Mouse (Mus musculus): ENCODE results near the gene Pgp. TPM values are rescaled to one million over a fixed set of nuclear protein-coding genes. Genes with fewer than 3 reads are reported as not detected.

The Pgp gene
- polyA plus RNA-seq, 1 experiment = 33.5 TPM

- no peak for DNase-seq (ENCODE audit: low spot score)
Measured at GRCm38 (mm10) chr17:24481027-24481815, 11.0 kb downstream of the Pgp start.

- DNase-seq (ENCODE audit: low spot score) = no peak
Measured at GRCm38 (mm10) chr17:24483495-24483894, 13.3 kb downstream of the Pgp start.

- DNase-seq (ENCODE audit: low spot score) = no peak
Measured at GRCm38 (mm10) chr17:24485090-24485860, 15.1 kb downstream of the Pgp start.

DNA sequence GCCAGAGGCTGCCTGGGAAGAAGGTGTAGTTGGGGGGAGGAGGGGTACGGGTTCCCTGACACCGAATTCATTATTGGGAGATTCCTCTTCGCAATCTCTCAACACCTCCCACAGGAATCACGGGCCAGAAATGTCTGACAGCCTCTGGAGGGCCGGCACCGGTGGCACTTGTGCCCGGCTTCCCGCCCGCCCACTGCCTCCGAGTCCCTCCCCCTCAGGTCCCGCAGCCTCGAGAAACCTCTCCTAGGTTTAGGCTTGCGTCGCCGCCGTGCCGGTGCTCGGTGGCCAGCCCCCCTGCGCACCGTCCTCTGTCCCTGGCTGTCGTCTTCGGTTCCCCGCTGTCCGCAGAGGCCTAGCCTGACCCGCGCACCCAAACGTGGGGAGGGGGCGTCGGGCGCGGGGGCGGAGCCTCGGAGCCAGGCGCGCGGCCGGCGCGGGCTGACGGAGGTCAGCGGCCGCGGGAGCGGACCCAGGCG lies 18.0 kb downstream of the Pgp start, which contains the start of gene Caskin1:
Caskin1 (plus strand) TSS at position 416 of the 476 bp plus-strand sequence.
- DNase-seq (ENCODE audit: low spot score) = no peak

- no peak for DNase-seq (ENCODE audit: low spot score)
Measured at GRCm38 (mm10) chr17:24488662-24489264, 18.6 kb downstream of the Pgp start.

DNA sequence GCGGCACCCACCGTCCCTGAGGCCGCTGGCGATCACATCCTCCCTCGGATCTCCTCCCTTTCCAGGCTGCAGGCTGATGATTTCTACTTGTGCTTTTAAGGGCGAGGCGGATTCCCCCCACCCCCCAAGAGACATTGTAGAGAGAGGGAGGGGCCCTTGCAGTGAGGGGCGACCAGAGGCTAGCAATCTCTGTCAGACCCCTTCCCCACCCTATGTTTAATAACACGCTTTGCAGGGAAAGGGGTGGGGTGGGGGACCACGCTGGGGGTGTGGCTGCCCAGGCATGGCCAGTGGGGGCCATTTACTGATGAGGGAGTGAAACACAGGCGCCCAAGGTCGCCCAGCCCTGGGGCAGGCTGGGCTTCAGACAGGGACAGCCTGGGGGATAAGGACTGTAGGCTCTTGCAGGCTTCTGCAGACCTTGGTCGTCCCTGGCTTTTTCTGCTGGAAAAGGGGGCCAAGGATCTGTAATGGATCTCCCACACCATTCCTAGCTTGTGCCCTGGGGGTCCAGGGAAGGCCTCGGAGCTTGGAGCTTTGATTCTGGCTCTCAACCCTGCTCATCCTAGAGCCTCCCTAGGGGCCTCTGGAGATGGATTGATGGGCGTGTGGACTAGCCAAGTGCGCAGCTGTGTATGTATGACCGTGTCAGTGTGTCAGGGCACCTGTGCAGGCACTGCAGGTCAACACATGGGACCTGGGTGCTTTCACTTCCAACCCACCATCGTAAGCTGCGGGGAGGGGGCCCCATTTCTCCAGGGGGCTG lies 19.3 kb downstream of the Pgp start:
- DNase-seq (ENCODE audit: low spot score) = no peak

DNA sequence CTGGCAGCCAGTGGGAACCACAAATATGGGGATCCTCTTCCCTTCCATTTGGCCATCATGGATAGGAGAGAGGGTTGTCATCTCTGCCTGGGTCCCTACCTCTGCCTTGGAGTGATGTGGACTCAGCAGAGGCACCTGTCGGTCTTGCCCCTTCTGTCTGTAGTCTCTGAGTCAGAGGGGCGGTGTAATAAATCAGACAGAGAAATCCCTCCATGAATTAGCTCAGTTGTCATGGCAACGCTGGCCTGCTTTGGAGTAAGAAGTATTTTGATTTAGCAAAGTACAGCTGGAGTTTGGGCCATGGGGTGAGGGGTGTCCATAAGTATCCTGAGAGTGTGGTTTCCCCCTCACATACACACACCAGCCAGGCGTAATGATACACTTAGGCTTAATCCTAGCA lies 20.2 kb downstream of the Pgp start:
- DNase-seq (ENCODE audit: low spot score) = no peak

GRCm38 (mm10) chr17:24494627-24495335 lies 24.6 kb downstream of the Pgp start:
- no peak for DNase-seq (ENCODE audit: low spot score)

GRCm38 (mm10) chr17:24495443-24495842 lies 25.3 kb downstream of the Pgp start:
- DNase-seq (ENCODE audit: low spot score) = no peak

GRCm38 (mm10) chr17:24496026-24496425 lies 25.8 kb downstream of the Pgp start:
- DNase-seq (ENCODE audit: low spot score) = no peak

DNA sequence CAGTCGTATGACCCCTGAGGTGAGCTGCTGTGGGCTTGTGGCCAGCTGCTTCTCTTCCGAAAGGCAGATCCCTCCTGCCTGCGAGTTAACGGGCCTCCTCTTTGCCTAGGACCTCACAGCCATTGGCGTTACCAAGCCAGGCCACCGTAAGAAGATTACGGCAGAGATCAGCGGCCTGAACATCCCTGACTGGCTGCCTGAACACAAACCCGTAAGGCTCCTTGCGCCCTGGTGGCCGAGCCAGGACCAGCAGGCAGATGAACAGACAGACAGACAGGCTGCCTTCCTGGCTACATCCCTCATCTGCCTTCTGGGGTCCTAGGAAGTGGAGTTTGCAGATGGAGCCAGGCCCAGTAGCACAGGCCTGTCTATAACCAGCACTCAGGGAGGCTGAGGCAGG lies 32.0 kb downstream of the Pgp start:
- DNase-seq (ENCODE audit: low spot score) = no peak

GRCm38 (mm10) chr17:24504085-24504484 lies 33.9 kb downstream of the Pgp start:
- no peak for DNase-seq (ENCODE audit: low spot score)

GRCm38 (mm10) chr17:24505286-24505955 lies 35.2 kb downstream of the Pgp start:
- DNase-seq (ENCODE audit: low spot score) = no peak

GRCm38 (mm10) chr17:24506332-24507070 lies 36.3 kb downstream of the Pgp start:
- DNase-seq (ENCODE audit: low spot score) = no peak

DNA sequence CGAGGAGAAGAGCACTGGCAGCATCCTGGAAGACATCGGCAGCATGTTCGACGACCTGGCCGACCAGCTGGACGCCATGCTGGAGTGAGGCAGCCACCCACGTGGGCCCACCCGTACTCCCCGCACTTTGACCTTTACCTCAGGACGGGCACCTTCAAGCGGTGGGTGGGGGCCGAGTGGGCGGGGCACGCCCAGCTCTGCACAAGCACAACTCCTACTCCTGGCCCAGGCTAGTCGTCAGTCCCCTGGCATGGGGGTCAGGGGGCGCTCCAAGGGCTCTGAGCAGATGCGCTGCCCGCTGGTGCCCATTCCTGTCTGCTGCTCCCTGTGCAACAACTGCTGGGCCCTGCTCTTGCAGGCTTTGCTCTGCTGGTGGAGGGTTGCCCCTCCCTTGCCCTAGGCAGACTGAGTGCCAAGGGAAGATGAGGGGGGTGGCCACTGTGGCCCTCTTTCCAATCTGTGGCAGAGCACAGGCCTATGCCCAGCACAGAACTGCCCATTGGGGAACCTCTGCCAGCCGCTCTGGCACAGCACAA lies 37.0 kb downstream of the Pgp start:
- no peak for DNase-seq (ENCODE audit: low spot score)

DNA sequence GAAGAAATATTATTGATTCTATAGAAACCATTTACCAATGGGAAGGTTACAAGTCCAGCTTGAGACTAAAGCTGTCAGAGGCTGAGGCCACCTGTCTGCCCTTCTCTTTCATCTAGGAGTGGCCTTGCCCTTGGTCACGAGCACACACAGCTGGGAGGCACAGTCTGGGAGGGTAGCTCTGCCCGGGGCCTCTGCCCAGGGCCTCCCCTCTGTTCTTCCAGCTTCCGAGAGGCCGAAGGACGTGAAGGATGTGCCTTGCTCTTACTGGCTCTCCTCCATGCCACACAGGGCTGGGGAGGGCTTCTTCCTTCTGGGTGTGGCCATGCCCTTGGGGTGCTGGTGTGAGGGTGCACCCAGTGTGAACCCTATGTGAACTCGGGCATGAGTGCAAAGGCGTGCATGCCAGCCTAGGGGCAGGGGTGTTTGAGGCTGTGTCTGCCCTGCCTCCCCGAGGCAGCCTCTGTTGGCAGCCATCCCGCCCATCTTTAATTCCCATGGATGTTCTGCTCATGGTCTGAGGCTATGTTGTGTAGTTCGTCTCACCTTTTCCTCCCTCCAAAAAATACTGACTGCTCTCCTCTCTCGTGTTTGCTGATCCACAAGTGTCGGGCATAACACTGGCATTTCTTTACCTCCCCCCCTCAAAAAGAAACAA lies 37.7 kb downstream of the Pgp start:
- no peak for DNase-seq (ENCODE audit: low spot score)

DNA sequence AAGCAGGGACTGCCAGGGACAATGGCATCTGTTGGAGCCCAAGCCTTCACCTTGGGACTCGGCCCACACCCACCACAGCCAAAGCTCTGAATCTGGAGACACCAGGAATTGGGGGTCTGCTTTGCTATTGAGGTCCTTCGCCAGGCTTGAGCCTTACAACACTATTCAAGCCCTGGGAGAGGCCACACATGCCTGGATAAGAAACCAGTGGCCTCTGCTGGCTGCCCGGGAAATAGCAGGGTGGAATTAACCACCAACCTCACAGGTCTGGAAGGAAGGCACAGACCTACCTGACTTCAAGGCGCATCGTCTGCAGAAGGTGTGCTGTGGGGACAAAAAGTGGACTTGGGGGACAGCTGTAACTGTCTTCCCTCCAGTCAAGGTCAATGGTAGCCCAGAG lies 43.4 kb downstream of the Pgp start:
- no peak for DNase-seq (ENCODE audit: low spot score)

DNA sequence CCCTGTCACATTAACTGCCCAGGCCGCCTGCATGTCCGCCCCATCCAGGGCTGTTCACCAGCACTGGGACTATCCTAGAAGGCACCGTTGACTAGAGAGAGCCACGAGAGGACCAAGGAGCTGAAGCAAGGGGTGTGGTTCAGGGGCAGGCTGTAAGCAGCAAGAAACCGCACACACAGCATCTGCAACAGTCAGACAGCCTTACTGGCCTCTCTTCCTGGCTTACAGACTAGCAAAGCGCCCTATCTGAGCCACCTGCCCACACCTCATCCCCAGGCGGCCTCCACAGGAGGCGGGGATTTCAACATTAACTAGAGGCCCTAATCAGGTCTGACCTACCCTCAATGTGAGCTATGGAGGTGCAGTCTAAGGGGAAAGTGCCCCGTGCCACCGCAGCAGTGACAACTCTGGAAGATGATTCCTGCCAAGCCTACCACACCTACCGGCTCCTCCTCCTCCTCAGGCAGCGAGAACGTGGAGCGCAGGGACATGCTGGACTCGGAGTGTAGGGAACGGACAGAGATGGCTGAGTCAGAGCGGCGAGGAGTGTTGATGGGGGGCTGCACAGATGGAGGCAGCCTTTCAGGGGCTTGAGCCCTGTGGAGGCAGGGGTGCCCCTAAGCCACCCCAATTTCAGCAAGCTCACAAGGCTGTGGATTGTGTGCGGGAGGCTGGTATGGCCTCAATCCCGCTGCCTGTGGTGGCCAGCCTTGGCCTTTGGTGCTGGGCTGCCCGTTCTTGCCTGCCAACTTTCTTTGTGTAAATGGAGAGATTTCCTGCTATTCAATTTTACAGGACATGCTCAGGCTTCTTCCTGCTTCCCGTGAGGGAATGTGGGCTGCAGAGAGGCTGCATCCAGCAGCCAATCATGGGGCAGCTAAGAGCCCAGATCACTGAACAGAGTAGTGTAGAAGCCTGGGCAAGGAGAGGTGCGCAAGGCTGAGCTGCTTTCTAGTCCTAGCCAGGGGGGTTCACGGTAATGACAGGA lies 44.4 kb downstream of the Pgp start:
- DNase-seq (ENCODE audit: low spot score) = no peak

All from urinary bladder, adult 2 months (tissue).